Mouse (Mus musculus) liver, embryonic 12.5 days (tissue): Measurements from ENCODE around the gene Usp51. TPM values are rescaled to one million over a fixed set of nuclear protein-coding genes. Genes with fewer than 3 reads are reported as not detected.
A peak's percentile ranks its signal among the peaks of the same experiment; 100 is the strongest.
"Not testable (repeated sequence)": the region's sequence is repeated elsewhere in the genome, so short reads cannot be mapped to it uniquely, and the experiment has no call there.

Experiments
- ATAC-seq: fragments of 200-750 bp; cut with Nextera tagmentation; 2 replicates; pipeline ENCODE4 v1.8.0; 2017; ENCODE audit warnings: moderate number of reproducible peaks, mild to moderate bottlenecking, moderate library complexity
- H3K27ac ChIP-seq: fragments of 300-500 bp; sonication (generic); 2 replicates; pipeline ENCODE4 v1.5.1; 2016; ENCODE audit warnings: mild to moderate bottlenecking
- H3K27me3 ChIP-seq: fragments of 300-500 bp; sonication (generic); replicated peaks from 2 replicates; pipeline ENCODE4 v1.6.1; 2016; ENCODE audit warnings: mild to moderate bottlenecking, moderate library complexity
- H3K36me3 ChIP-seq: fragments of 300-500 bp; sonication (generic); 2 replicates; pipeline ENCODE4 v1.6.1; 2016; ENCODE audit warnings: mild to moderate bottlenecking, moderate library complexity
- H3K4me1 ChIP-seq: fragments of 300-500 bp; sonication (generic); 2 replicates; pipeline ENCODE4 v1.6.1; 2016
- H3K4me2 ChIP-seq: fragments of 300-500 bp; sonication (generic); 2 replicates; pipeline ENCODE4 v1.6.1; 2016; ENCODE audit warnings: mild to moderate bottlenecking, moderate library complexity
- H3K4me3 ChIP-seq: fragments of 300-500 bp; sonication (generic); 2 replicates; pipeline ENCODE4 v1.5.1; 2016; ENCODE audit warnings: mild to moderate bottlenecking, moderate library complexity
- H3K9ac ChIP-seq: fragments of 300-500 bp; sonication (generic); 2 replicates; pipeline ENCODE4 v1.6.1; 2016; ENCODE audit warnings: mild to moderate bottlenecking, moderate library complexity
- H3K9me3 ChIP-seq: fragments of 300-500 bp; sonication (generic); replicated peaks from 2 replicates; pipeline ENCODE4 v1.6.1; 2016; ENCODE audit warnings: mild to moderate bottlenecking, moderate library complexity
- WGBS: fragments of 180-500 bp; shearing (Covaris S2); methylation state at CpG from one replicate; pipeline ENCODE4 v1.1.7; 2016; ENCODE audit not compliant: insufficient replicate concordance; 5-methylcytosine and 5-hydroxymethylcytosine counted together
- polyA plus RNA-seq: library from polyadenylated mRNA; unstranded; fragments of >200 nt; fragmentation: Nextera tagmentation; extraction: Ambion mirVana; gene quantifications from 2 replicates; pipeline ENCODE4 v1.2.1, GENCODE M21; 2016

Usp51 gene
- polyA plus RNA-seq, result 0.42 and 1.1 TPM in 2 replicates

GRCm38 (mm10) chrX:153006387-153006841, at the start of gene Usp51:
TSS of gene Usp51 (plus strand) at chrX:153006469.
- H3K36me3 ChIP-seq, result no peaks in the 10 kb centered on the region
- H3K9me3 ChIP-seq, result no peaks in the 10 kb centered on the region
- no peaks in the 10 kb centered on the region; the same call in 1 of the 2 replicates for H3K4me1 ChIP-seq
- peak within 1 kb of the TSS; percentile 78 for H3K4me2 ChIP-seq
- H3K9ac ChIP-seq, result peak within 1 kb of the TSS; percentile 63
- peaks cover 13% of the 10 kb centered on the region for H3K27me3 ChIP-seq
- peak within 1 kb of the TSS; percentile 61 for H3K4me3 ChIP-seq
- peak within 1 kb of the TSS; percentile 51; the same call in 1 of the 2 replicates for H3K27ac ChIP-seq
- ATAC-seq, result peak; percentile 65
- 10% methylated on average over 23 of the region's 23 CpGs for WGBS

GRCm38 (mm10) chrX:152969606-152970005, 36.7 kb upstream of the Usp51 start:
- no peak overlapping the region for H3K27ac ChIP-seq
- peaks cover 3% of the 10 kb centered on the region for H3K27me3 ChIP-seq
- H3K4me3 ChIP-seq, result no peak overlapping the region
- WGBS, result 62% methylated on average over 6 of the region's 6 CpGs
- H3K4me2 ChIP-seq, result no peak overlapping the region
- H3K9me3 ChIP-seq, result no peaks in the 10 kb centered on the region
- no peaks in the 10 kb centered on the region for H3K36me3 ChIP-seq
- no peaks in the 10 kb centered on the region for H3K4me1 ChIP-seq
- no peak overlapping the region for H3K9ac ChIP-seq
- ATAC-seq, result no peak

GRCm38 (mm10) chrX:152973476-152974203, 32.6 kb upstream of the Usp51 start:
- peaks cover 20% of the 10 kb centered on the region for H3K27me3 ChIP-seq
- H3K9me3 ChIP-seq, H3K4me1 ChIP-seq, H3K4me2 ChIP-seq, H3K9ac ChIP-seq, H3K36me3 ChIP-seq, ATAC-seq, H3K4me3 ChIP-seq, H3K27ac ChIP-seq: not testable (repeated sequence)
- 32% methylated on average over 5 of the region's 19 CpGs for WGBS

- peaks cover 20% of the 10 kb centered on the region for H3K27me3 ChIP-seq
- H3K9me3 ChIP-seq, result no peaks in the 10 kb centered on the region
- H3K4me3 ChIP-seq, result no peak overlapping the region
- H3K4me1 ChIP-seq, result no peaks in the 10 kb centered on the region
- ATAC-seq, result no peak
- no peak overlapping the region for H3K27ac ChIP-seq
- H3K36me3 ChIP-seq, result no peaks in the 10 kb centered on the region
- H3K4me2 ChIP-seq, result no peak overlapping the region
- H3K9ac ChIP-seq, result no peak overlapping the region
- WGBS, result 4% methylated on average over 10 of the region's 10 CpGs
Measured at GRCm38 (mm10) chrX:152974204-152974661, 32.0 kb upstream of the Usp51 start.

GRCm38 (mm10) chrX:152976538-152976937, 29.7 kb upstream of the Usp51 start:
- H3K4me2 ChIP-seq, result no peak overlapping the region
- no peak overlapping the region for H3K9ac ChIP-seq
- H3K4me3 ChIP-seq, result no peak overlapping the region
- 68% methylated on average over 6 of the region's 6 CpGs for WGBS
- peaks cover 20% of the 10 kb centered on the region for H3K27me3 ChIP-seq
- ATAC-seq, result no peak
- H3K9me3 ChIP-seq, result no peaks in the 10 kb centered on the region
- H3K36me3 ChIP-seq, result no peaks in the 10 kb centered on the region
- no peaks in the 10 kb centered on the region for H3K4me1 ChIP-seq
- no peak overlapping the region for H3K27ac ChIP-seq

- H3K27me3 ChIP-seq, result no peaks in the 10 kb centered on the region
- H3K4me2 ChIP-seq, result no peak overlapping the region
- ATAC-seq, result no peak
- WGBS, result 44% methylated on average over 2 of the region's 2 CpGs
- no peak overlapping the region for H3K4me3 ChIP-seq
- H3K36me3 ChIP-seq, result no peaks in the 10 kb centered on the region
- H3K4me1 ChIP-seq, result no peaks in the 10 kb centered on the region
- no peak overlapping the region for H3K9ac ChIP-seq
- H3K27ac ChIP-seq, result no peak overlapping the region
- H3K9me3 ChIP-seq, result no peaks in the 10 kb centered on the region
Measured at GRCm38 (mm10) chrX:152985009-152985408, 21.3 kb upstream of the Usp51 start.

GRCm38 (mm10) chrX:152989852-152990251, 16.4 kb upstream of the Usp51 start:
- H3K36me3 ChIP-seq, H3K4me2 ChIP-seq, H3K4me1 ChIP-seq, H3K27ac ChIP-seq, H3K27me3 ChIP-seq, H3K4me3 ChIP-seq, H3K9ac ChIP-seq, ATAC-seq, H3K9me3 ChIP-seq: not testable (repeated sequence)

GRCm38 (mm10) chrX:152996105-152996504, 10.2 kb upstream of the Usp51 start:
- no CpG with 5 or more reads among the region's 3 CpGs for WGBS
- not testable (repeated sequence) for ATAC-seq

GRCm38 (mm10) chrX:153007021-153007684, 884 bp downstream of the Usp51 start:
- H3K27ac ChIP-seq, result peak overlapping the region; percentile 51; the same call in 1 of the 2 replicates
- peak; percentile 92 for ATAC-seq
- H3K4me2 ChIP-seq, result peak overlapping the region; percentile 78
- no peaks in the 10 kb centered on the region for H3K36me3 ChIP-seq
- peak overlapping the region; percentile 63 for H3K9ac ChIP-seq
- H3K9me3 ChIP-seq, result no peaks in the 10 kb centered on the region
- H3K4me1 ChIP-seq, result no peaks in the 10 kb centered on the region; the same call in 1 of the 2 replicates
- H3K27me3 ChIP-seq, result peaks cover 14% of the 10 kb centered on the region
- 9% methylated on average over 43 of the region's 58 CpGs for WGBS
- H3K4me3 ChIP-seq, result peak overlapping the region; percentile 61

More at GRCm38 (mm10) chrX:152996105-152996504, 10.2 kb upstream of the Usp51 start:
- not testable (repeated sequence) for H3K27me3 ChIP-seq, H3K36me3 ChIP-seq, H3K9ac ChIP-seq, H3K4me1 ChIP-seq, H3K4me3 ChIP-seq, H3K9me3 ChIP-seq, H3K4me2 ChIP-seq, H3K27ac ChIP-seq

- Histone ChIP-seq H3K36me3 (no peaks in the 10 kb centered on the region), H3K4me3 (peak overlapping the region; percentile 61), H3K27ac (no peak overlapping the region), H3K9me3 (no peaks in the 10 kb centered on the region), H3K4me1 (no peaks in the 10 kb centered on the region; the same call in 1 of the 2 replicates), H3K4me2 (peak overlapping the region; percentile 78), H3K9ac (peak overlapping the region; percentile 63), H3K27me3 (peaks cover 17% of the 10 kb centered on the region)
- ATAC-seq, result no peak
- 23% methylated on average over 9 of the region's 9 CpGs for WGBS
Measured at GRCm38 (mm10) chrX:153007685-153008047, 1.4 kb downstream of the Usp51 start.

- H3K4me2 ChIP-seq, H3K36me3 ChIP-seq, H3K4me3 ChIP-seq, H3K27ac ChIP-seq, H3K9me3 ChIP-seq, H3K4me1 ChIP-seq, H3K27me3 ChIP-seq, ATAC-seq, H3K9ac ChIP-seq: not testable (repeated sequence)
- whole genome bisulfite sequencing, result no CpG with 5 or more reads among the region's 3 CpGs
Measured at GRCm38 (mm10) chrX:153025255-153025654, 19.0 kb downstream of the Usp51 start.

- 60% methylated on average over 1 of the region's 3 CpGs for WGBS
- ATAC-seq, result not testable (repeated sequence)
Measured at GRCm38 (mm10) chrX:153025709-153026108, 19.4 kb downstream of the Usp51 start.

More at GRCm38 (mm10) chrX:153025709-153026108, 19.4 kb downstream of the Usp51 start:
- H3K4me1 ChIP-seq, H3K27ac ChIP-seq, H3K9ac ChIP-seq, H3K36me3 ChIP-seq, H3K4me3 ChIP-seq, H3K4me2 ChIP-seq, H3K9me3 ChIP-seq, H3K27me3 ChIP-seq: not testable (repeated sequence)
